Mouse (Mus musculus): ENCODE data around the gene Gm21778. TPM values are rescaled to one million over a fixed set of nuclear protein-coding genes. Genes with fewer than 3 reads are reported as not detected.
"Not testable (repeated sequence)": the region's sequence is repeated elsewhere in the genome, so short reads cannot be mapped to it uniquely, and the experiment has no call there.

The Gm21778 gene
- not detected in 2 replicates for polyA plus RNA-seq (2016; fragmentation: Nextera tagmentation; extraction: Ambion mirVana)

GRCm38 (mm10) chrY:5942160-5942559, at the start of gene Gm21778:
Gene Gm21778, plus strand, starts transcription at chrY:5942460.
- not testable (repeated sequence) for H3K4me3 ChIP-seq; H3K4me1 ChIP-seq (replicated peaks); H3K27ac ChIP-seq; H3K27me3 ChIP-seq (ENCODE audit: insufficient read depth, poor library complexity, severe bottlenecking); DNase-seq (ENCODE audit: low spot score); H3K36me3 ChIP-seq; H3K9me3 ChIP-seq

Other genes with a start within 250 kb of the Gm21778 start
- gene Gm20914, start 216.5 kb upstream of the Gm21778 start, polyA plus RNA-seq (2016; fragmentation: Nextera tagmentation; extraction: Ambion mirVana): not detected in 2 replicates
- not detected in 2 replicates for gene Gm28171, start 149.1 kb upstream of the Gm21778 start, polyA plus RNA-seq (2016; fragmentation: Nextera tagmentation; extraction: Ambion mirVana)

Data from hindbrain, embryonic 10.5 days (tissue).